Mouse (Mus musculus): ENCODE data around the gene Dydc2.

- TF ChIP-seq CTCF (IDR thresholded peaks at IDR 0.05; ENCODE audit: low read depth, low read length) (no peak), POLR2A (IDR thresholded peaks at IDR 0.05; ENCODE audit: borderline replicate concordance, low read depth, low read length) (no peak)
These were observed 67.4 kb downstream of the Dydc2 start for GRCm38 (mm10) chr14:41001576-41001975.
